Mouse (Mus musculus) neural tube, embryonic 15.5 days (tissue): Measurements from ENCODE around the gene Olfr685. TPM values are rescaled to one million over a fixed set of nuclear protein-coding genes. Genes with fewer than 3 reads are reported as not detected.

Source experiments
- ATAC-seq: fragments of 200-750 bp; cut with Nextera tagmentation; 2 replicates; pipeline ENCODE4 v1.8.0; 2017; ENCODE audit warnings: mild to moderate bottlenecking, moderate TSS enrichment, moderate library complexity; ENCODE audit not compliant: low FRiP score
- H3K27ac ChIP-seq: fragments of 300-500 bp; sonication (generic); replicated peaks from 2 replicates; pipeline ENCODE4 v1.5.1; 2015; ENCODE audit warnings: mild to moderate bottlenecking, inconsistent platforms
- H3K27me3 ChIP-seq: fragments of 300-500 bp; sonication (generic); replicated peaks from 2 replicates; pipeline ENCODE4 v1.6.1; 2015; ENCODE audit warnings: inconsistent platforms
- H3K36me3 ChIP-seq: fragments of 300-500 bp; sonication (generic); 2 replicates; pipeline ENCODE4 v1.6.1; 2015; ENCODE audit warnings: inconsistent platforms
- H3K4me1 ChIP-seq: fragments of 300-500 bp; sonication (generic); 2 replicates; pipeline ENCODE4 v1.6.1; 2015; ENCODE audit warnings: inconsistent platforms
- H3K4me2 ChIP-seq: fragments of 300-500 bp; sonication (generic); 2 replicates; pipeline ENCODE4 v1.6.1; 2015; ENCODE audit warnings: inconsistent platforms, mild to moderate bottlenecking, moderate library complexity
- H3K4me3 ChIP-seq: fragments of 300-500 bp; sonication (generic); replicated peaks from 2 replicates; pipeline ENCODE4 v1.5.1; 2015; ENCODE audit warnings: mild to moderate bottlenecking, inconsistent platforms
- H3K9ac ChIP-seq: fragments of 300-500 bp; sonication (generic); replicated peaks from 2 replicates; pipeline ENCODE4 v1.6.1; 2015; ENCODE audit warnings: mild to moderate bottlenecking, inconsistent platforms
- H3K9me3 ChIP-seq: fragments of 300-500 bp; sonication (generic); replicated peaks from 2 replicates; pipeline ENCODE4 v1.6.1; 2016; ENCODE audit warnings: inconsistent platforms
- WGBS: fragments of 180-500 bp; shearing (Covaris S2); methylation state at CpG from one replicate; pipeline ENCODE4 v1.1.7; 2015; ENCODE audit warnings: mixed read lengths; 5-methylcytosine and 5-hydroxymethylcytosine counted together
- polyA plus RNA-seq: library from polyadenylated mRNA; unstranded; fragments of >200 nt; fragmentation: Nextera tagmentation; extraction: Ambion mirVana; gene quantifications from 2 replicates; pipeline ENCODE4 v1.2.1, GENCODE M21; 2015

The Olfr685 gene
- polyA plus RNA-seq: not detected in 2 replicates

- no peak for ATAC-seq
- Histone ChIP-seq H3K4me2 (no peak within 1 kb of the TSS), H3K36me3 (no peaks in the 10 kb centered on the region), H3K27ac (no peak within 1 kb of the TSS), H3K4me3 (no peak within 1 kb of the TSS), H3K27me3 (no peaks in the 10 kb centered on the region), H3K4me1 (no peaks in the 10 kb centered on the region), H3K9ac (no peak within 1 kb of the TSS), H3K9me3 (no peaks in the 10 kb centered on the region)
- 86% methylated on average over 1 of the region's 1 CpGs for WGBS
Observed at GRCm38 (mm10) chr7:105185912-105186311, at the start of gene Olfr685. TSS of gene Olfr685 (minus strand) at chr7:105186012.

GRCm38 (mm10) chr7:105229386-105229785, 43.6 kb upstream of the Olfr685 start:
- no peaks in the 10 kb centered on the region for H3K36me3 ChIP-seq
- no peak overlapping the region for H3K9ac ChIP-seq
- H3K27me3 ChIP-seq: no peaks in the 10 kb centered on the region
- H3K4me3 ChIP-seq: no peak overlapping the region
- H3K4me1 ChIP-seq: no peaks in the 10 kb centered on the region
- 82% methylated on average over 2 of the region's 2 CpGs for WGBS
- no peaks in the 10 kb centered on the region for H3K9me3 ChIP-seq
- H3K4me2 ChIP-seq: no peak overlapping the region
- H3K27ac ChIP-seq: no peak overlapping the region
- no peak for ATAC-seq

GRCm38 (mm10) chr7:105228138-105228537, 42.3 kb upstream of the Olfr685 start:
- Histone ChIP-seq H3K4me3 (no peak overlapping the region), H3K4me2 (no peak overlapping the region), H3K27me3 (no peaks in the 10 kb centered on the region), H3K9me3 (no peaks in the 10 kb centered on the region), H3K4me1 (no peaks in the 10 kb centered on the region), H3K27ac (no peak overlapping the region), H3K9ac (no peak overlapping the region), H3K36me3 (no peaks in the 10 kb centered on the region)
- ATAC-seq: no peak
- WGBS: 96% methylated on average over 1 of the region's 1 CpGs

GRCm38 (mm10) chr7:105226703-105227102, 40.9 kb upstream of the Olfr685 start:
- no peaks in the 10 kb centered on the region for H3K4me1 ChIP-seq
- H3K27me3 ChIP-seq: no peaks in the 10 kb centered on the region
- H3K4me2 ChIP-seq: no peak overlapping the region
- H3K9ac ChIP-seq: no peak overlapping the region
- H3K9me3 ChIP-seq: no peaks in the 10 kb centered on the region
- H3K27ac ChIP-seq: no peak overlapping the region
- ATAC-seq: no peak
- H3K4me3 ChIP-seq: no peak overlapping the region
- no peaks in the 10 kb centered on the region for H3K36me3 ChIP-seq

- Histone ChIP-seq H3K9ac (no peak overlapping the region), H3K27ac (no peak overlapping the region), H3K4me3 (no peak overlapping the region), H3K4me2 (no peak overlapping the region), H3K36me3 (no peaks in the 10 kb centered on the region), H3K27me3 (no peaks in the 10 kb centered on the region), H3K4me1 (no peaks in the 10 kb centered on the region), H3K9me3 (no peaks in the 10 kb centered on the region)
- no peak for ATAC-seq
Observed at GRCm38 (mm10) chr7:105226072-105226471, 40.3 kb upstream of the Olfr685 start.

GRCm38 (mm10) chr7:105218281-105218680, 32.5 kb upstream of the Olfr685 start:
- Histone ChIP-seq H3K4me1 (no peaks in the 10 kb centered on the region), H3K9ac (no peak overlapping the region), H3K9me3 (no peaks in the 10 kb centered on the region), H3K4me2 (no peak overlapping the region), H3K27ac (no peak overlapping the region), H3K4me3 (no peak overlapping the region), H3K36me3 (no peaks in the 10 kb centered on the region), H3K27me3 (no peaks in the 10 kb centered on the region)
- WGBS: 76% methylated on average over 4 of the region's 4 CpGs
- no peak for ATAC-seq

GRCm38 (mm10) chr7:105214761-105215160, 28.9 kb upstream of the Olfr685 start:
- no peak overlapping the region for H3K4me2 ChIP-seq
- 55% methylated on average over 1 of the region's 1 CpGs for WGBS
- no peak for ATAC-seq

GRCm38 (mm10) chr7:105207385-105207784, 21.6 kb upstream of the Olfr685 start, which contains the start of gene Olfr686:
TSS of gene Olfr686 (minus strand) at chr7:105207485.
- no peak for ATAC-seq
- Histone ChIP-seq H3K9me3 (no peaks in the 10 kb centered on the region), H3K36me3 (no peaks in the 10 kb centered on the region), H3K27ac (no peak within 1 kb of the TSS), H3K4me3 (no peak within 1 kb of the TSS), H3K4me1 (no peaks in the 10 kb centered on the region), H3K4me2 (no peak within 1 kb of the TSS), H3K9ac (no peak within 1 kb of the TSS), H3K27me3 (no peaks in the 10 kb centered on the region)

More at GRCm38 (mm10) chr7:105214761-105215160, 28.9 kb upstream of the Olfr685 start:
- no peaks in the 10 kb centered on the region for H3K27me3 ChIP-seq
- H3K4me3 ChIP-seq: no peak overlapping the region
- H3K9ac ChIP-seq: no peak overlapping the region
- H3K27ac ChIP-seq: no peak overlapping the region
- H3K9me3 ChIP-seq: no peaks in the 10 kb centered on the region
- H3K36me3 ChIP-seq: no peaks in the 10 kb centered on the region
- H3K4me1 ChIP-seq: no peaks in the 10 kb centered on the region

GRCm38 (mm10) chr7:105170773-105171172, 15.0 kb downstream of the Olfr685 start:
- Histone ChIP-seq H3K36me3 (no peaks in the 10 kb centered on the region), H3K9ac (no peak overlapping the region), H3K27me3 (no peaks in the 10 kb centered on the region), H3K4me3 (no peak overlapping the region), H3K4me1 (no peaks in the 10 kb centered on the region), H3K27ac (no peak overlapping the region), H3K9me3 (no peaks in the 10 kb centered on the region), H3K4me2 (no peak overlapping the region)
- no peak for ATAC-seq
- WGBS: 60% methylated on average over 4 of the region's 4 CpGs

- no peak within 1 kb of the TSS for H3K27ac ChIP-seq
- no peaks in the 10 kb centered on the region for H3K27me3 ChIP-seq
- H3K9ac ChIP-seq: no peak within 1 kb of the TSS
- ATAC-seq: no peak
- no peaks in the 10 kb centered on the region for H3K4me1 ChIP-seq
- no peak within 1 kb of the TSS for H3K4me3 ChIP-seq
- WGBS: 65% methylated on average over 1 of the region's 1 CpGs
- no peaks in the 10 kb centered on the region for H3K36me3 ChIP-seq
- no peaks in the 10 kb centered on the region for H3K9me3 ChIP-seq
- no peak within 1 kb of the TSS for H3K4me2 ChIP-seq
Observed at GRCm38 (mm10) chr7:105163553-105163952, 22.3 kb downstream of the Olfr685 start, which contains the start of gene Olfr684. TSS of gene Olfr684 (minus strand) at chr7:105163653.

- WGBS: 65% methylated on average over 1 of the region's 1 CpGs
- Histone ChIP-seq H3K9ac (no peak within 1 kb of the TSS), H3K4me3 (no peak within 1 kb of the TSS), H3K4me1 (no peaks in the 10 kb centered on the region), H3K4me2 (no peak within 1 kb of the TSS), H3K27me3 (no peaks in the 10 kb centered on the region), H3K9me3 (no peaks in the 10 kb centered on the region), H3K27ac (no peak within 1 kb of the TSS), H3K36me3 (no peaks in the 10 kb centered on the region)
- ATAC-seq: no peak
Observed at GRCm38 (mm10) chr7:105146912-105147311, 38.9 kb downstream of the Olfr685 start, which contains the start of gene Olfr683. TSS of gene Olfr683 (minus strand) at chr7:105147012.

GRCm38 (mm10) chr7:105141275-105141674, 44.5 kb downstream of the Olfr685 start:
- Histone ChIP-seq H3K4me2 (no peak overlapping the region), H3K36me3 (no peaks in the 10 kb centered on the region), H3K4me3 (no peak overlapping the region), H3K4me1 (no peaks in the 10 kb centered on the region), H3K27ac (no peak overlapping the region), H3K9ac (no peak overlapping the region), H3K9me3 (no peaks in the 10 kb centered on the region), H3K27me3 (no peaks in the 10 kb centered on the region)
- no peak for ATAC-seq
- 81% methylated on average over 2 of the region's 2 CpGs for WGBS
